Mouse (Mus musculus) hindbrain, postnatal 0 days (tissue): Measurements from ENCODE around the gene Fgfr2. TPM values are rescaled to one million over a fixed set of nuclear protein-coding genes. Genes with fewer than 3 reads are reported as not detected.

Experiments
- ATAC-seq: fragments of 200-750 bp; cut with Nextera tagmentation; 2 replicates; pipeline ENCODE4 v1.8.0; 2017; ENCODE audit warnings: mild to moderate bottlenecking, moderate TSS enrichment, moderate library complexity
- DNase-seq: peaks from one replicate; pipeline ENCODE4 v3.0.0-alpha.2; 2015; ENCODE audit warnings: low spot score
- H3K27ac ChIP-seq: fragments of 300-500 bp; sonication (generic); 2 replicates; pipeline ENCODE4 v1.5.1; 2014; ENCODE audit warnings: mild to moderate bottlenecking
- H3K27me3 ChIP-seq: fragments of 300-500 bp; sonication (generic); 2 replicates; pipeline ENCODE4 v1.6.1; 2014; ENCODE audit warnings: low read length, mixed read lengths; ENCODE audit not compliant: insufficient read depth
- H3K36me3 ChIP-seq: fragments of 300-500 bp; sonication (generic); 2 replicates; pipeline ENCODE4 v1.6.1; 2014; ENCODE audit warnings: low read length, mixed read lengths; ENCODE audit not compliant: insufficient read depth
- H3K4me1 ChIP-seq: fragments of 300-500 bp; sonication (generic); 2 replicates; pipeline ENCODE4 v1.6.1; 2014; ENCODE audit warnings: antibody characterized with exemption, low read length, mixed read lengths; ENCODE audit not compliant: insufficient read depth
- H3K4me2 ChIP-seq: fragments of 300-500 bp; sonication (generic); 2 replicates; pipeline ENCODE4 v1.6.1; 2014; ENCODE audit warnings: low read depth, mild to moderate bottlenecking, low read length, moderate library complexity, mixed read lengths
- H3K4me3 ChIP-seq: fragments of 300-500 bp; sonication (generic); 2 replicates; pipeline ENCODE4 v1.5.1; 2014; ENCODE audit warnings: low read length
- H3K9ac ChIP-seq: fragments of 300-500 bp; sonication (generic); replicated peaks from 2 replicates; pipeline ENCODE4 v1.6.1; 2014; ENCODE audit warnings: mild to moderate bottlenecking, low read length, moderate library complexity, mixed read lengths
- H3K9me3 ChIP-seq: fragments of 300-500 bp; sonication (generic); 2 replicates; pipeline ENCODE4 v1.6.1; 2016; ENCODE audit warnings: low read length, mixed read lengths
- CTCF ChIP-seq: IDR thresholded peaks from 2 replicates; pipeline ENCODE4 v1.5.1; 2016; ENCODE audit warnings: antibody characterized with exemption, control low read depth, low read depth
- WGBS: fragments of 180-500 bp; shearing (Covaris S2); extraction: QIAGEN DNeasy Blood & Tissue Kit; methylation state at CpG from one replicate; pipeline ENCODE4 v1.1.7; 2014; 5-methylcytosine and 5-hydroxymethylcytosine counted together
- polyA plus RNA-seq: library from polyadenylated mRNA; unstranded; fragments of >200 nt; fragmentation: Nextera tagmentation; extraction: Ambion mirVana; gene quantifications from 2 replicates; pipeline ENCODE4 v1.2.1, GENCODE M21; 2015
- total RNA-seq: library from RNA; depleted of rRNA; stranded (reverse); fragments of >200 nt; gene quantifications from 2 replicates; pipeline ENCODE4 v1.2.3, GENCODE M21; 2014

The Fgfr2 gene
- total and polyA plus RNA-seq, 2 experiments from 2014 or later = 17.3 to 49.0 TPM

DNA sequence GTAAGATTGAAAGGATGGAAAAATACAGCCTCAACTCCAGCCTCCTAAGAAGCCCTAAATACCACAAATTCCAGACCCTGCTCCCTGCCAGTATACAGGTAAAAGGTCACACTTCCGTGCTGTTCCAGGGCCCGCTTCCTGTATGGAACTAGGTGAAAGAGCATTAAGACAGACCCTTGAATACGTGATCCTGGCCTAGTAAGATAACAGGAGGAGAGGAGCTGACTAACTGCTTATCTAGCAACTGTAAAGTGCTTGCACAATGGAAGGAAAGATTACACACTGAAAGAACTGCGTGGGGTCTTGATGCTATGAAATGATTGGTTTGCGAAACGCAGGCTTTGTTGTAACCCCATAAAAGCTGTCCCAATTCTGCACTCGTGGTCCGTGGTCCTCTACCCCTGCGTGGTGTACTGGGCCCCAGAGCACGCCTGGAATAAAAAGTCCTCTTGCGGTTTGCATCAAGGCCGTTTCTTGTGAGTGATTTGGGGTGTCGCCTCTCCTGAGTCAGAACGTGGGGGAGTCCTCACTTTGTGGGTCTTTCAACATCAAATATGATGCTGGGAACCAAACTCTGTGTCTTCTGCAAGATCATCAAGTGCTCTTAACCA is 2602.2 kb downstream of the Fgfr2 start:
- no peak for DNase-seq
- Histone ChIP-seq H3K36me3 (no peaks in the 10 kb centered on the region), H3K27ac (0 out of 2 replicates have a peak overlapping the region, but pooled peaks have one; percentile 98), H3K4me2 (no peak overlapping the region), H3K9ac (no peak overlapping the region), H3K9me3 (no peaks in the 10 kb centered on the region), H3K27me3 (no peaks in the 10 kb centered on the region), H3K4me3 (no peak overlapping the region), H3K4me1 (peaks cover 9% of the 10 kb centered on the region; the same call in 1 of the 2 replicates)
- no peak for TF ChIP-seq CTCF
- ATAC-seq = no peak
- WGBS = 92% methylated on average over 14 of the region's 14 CpGs

DNA sequence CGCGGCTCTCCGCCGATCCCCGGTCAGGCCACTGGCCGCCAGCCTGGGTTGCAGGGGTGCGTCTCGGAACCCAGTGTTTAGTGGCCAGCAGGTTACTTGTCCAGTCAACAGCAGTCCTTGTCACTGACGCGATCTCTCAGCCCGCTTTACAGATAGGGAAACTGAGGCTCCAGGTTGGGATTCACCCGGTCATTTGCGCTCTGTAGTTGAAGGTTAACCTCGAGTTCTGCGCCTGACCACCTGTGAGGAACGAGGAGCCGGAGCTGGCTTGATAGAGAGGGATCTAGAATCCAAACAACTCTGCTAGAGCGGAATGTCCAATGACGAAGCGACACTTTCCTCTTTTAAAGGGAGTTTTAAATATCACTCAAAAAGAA is 2603.1 kb downstream of the Fgfr2 start, which contains the start of gene Ate1:
Gene Ate1 (minus strand): TSS at position 321 of the 377 bp plus-strand sequence.
- 19% methylated on average over 20 of the region's 20 CpGs for WGBS
- Histone ChIP-seq H3K36me3 (no peaks in the 10 kb centered on the region), H3K27me3 (no peaks in the 10 kb centered on the region), H3K4me2 (peak within 1 kb of the TSS; percentile 72), H3K27ac (peak within 1 kb of the TSS; percentile 98), H3K4me1 (peaks cover 9% of the 10 kb centered on the region; the same call in 1 of the 2 replicates), H3K9ac (peak within 1 kb of the TSS; percentile 90), H3K4me3 (peak within 1 kb of the TSS; percentile 83), H3K9me3 (no peaks in the 10 kb centered on the region)
- DNase-seq (no peak), ATAC-seq (no peak)
- no peak for TF ChIP-seq CTCF

DNA sequence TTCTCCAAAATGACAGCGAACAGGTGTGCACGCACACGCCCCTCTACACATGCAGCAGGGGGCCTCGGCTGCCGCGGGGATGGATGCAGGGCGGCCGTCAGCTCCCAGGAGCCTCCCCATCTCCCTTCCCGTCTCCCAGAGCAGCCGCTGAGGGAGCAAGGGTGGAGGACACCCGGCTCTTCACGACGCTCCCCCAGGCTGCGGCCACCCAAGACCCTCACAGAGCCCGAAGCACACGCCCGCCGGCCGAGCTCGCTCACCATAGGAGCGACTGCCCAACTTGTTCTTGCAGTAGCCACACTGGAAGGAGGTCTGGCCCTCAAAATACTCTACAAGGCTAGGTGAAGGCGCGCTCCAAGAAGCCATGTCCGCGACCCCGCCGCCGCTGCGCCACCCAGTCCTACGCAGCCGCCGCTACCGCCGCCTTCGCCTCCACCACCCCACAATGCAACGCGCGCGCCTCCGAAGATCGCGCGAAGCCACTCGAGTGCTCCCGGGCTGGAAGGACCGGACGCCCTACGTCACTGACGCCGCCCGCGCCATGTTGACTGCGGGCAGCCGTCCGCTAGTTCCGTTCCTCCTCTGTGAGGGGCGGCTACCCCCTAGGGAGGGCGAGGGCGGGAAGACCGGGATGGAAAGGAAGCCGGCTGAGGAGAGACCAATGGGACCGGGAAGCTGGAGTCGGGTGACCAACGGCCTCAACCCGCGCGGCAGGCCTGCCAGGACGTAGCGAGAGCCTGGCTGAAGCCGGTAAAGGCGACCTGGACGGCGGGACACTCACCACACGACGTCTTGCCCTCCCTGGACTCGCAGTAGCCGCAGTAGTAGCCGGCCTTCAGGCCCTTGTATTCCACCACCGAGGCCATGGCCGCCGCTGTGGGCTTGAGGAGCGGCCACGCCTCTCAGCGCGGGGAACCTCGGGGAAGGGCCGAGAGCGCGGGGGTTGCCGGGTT is 2603.8 kb downstream of the Fgfr2 start:
- H3K27ac ChIP-seq = peak overlapping the region; percentile 98
- TF ChIP-seq CTCF = peak; percentile 7; the same call in 1 of the 2 replicates
- DNase-seq (peak; percentile 100), ATAC-seq (peak; percentile 99)
- H3K4me1 ChIP-seq = peaks cover 9% of the 10 kb centered on the region; the same call in 1 of the 2 replicates
- peak overlapping the region; percentile 90 for H3K9ac ChIP-seq
- H3K4me3 ChIP-seq = peak overlapping the region; percentile 83
- H3K36me3 ChIP-seq = no peaks in the 10 kb centered on the region
- WGBS = under 1% methylated on average over 90 of the region's 90 CpGs
- peak overlapping the region; percentile 72 for H3K4me2 ChIP-seq
- no peaks in the 10 kb centered on the region for H3K27me3 ChIP-seq
- H3K9me3 ChIP-seq = no peaks in the 10 kb centered on the region

DNA sequence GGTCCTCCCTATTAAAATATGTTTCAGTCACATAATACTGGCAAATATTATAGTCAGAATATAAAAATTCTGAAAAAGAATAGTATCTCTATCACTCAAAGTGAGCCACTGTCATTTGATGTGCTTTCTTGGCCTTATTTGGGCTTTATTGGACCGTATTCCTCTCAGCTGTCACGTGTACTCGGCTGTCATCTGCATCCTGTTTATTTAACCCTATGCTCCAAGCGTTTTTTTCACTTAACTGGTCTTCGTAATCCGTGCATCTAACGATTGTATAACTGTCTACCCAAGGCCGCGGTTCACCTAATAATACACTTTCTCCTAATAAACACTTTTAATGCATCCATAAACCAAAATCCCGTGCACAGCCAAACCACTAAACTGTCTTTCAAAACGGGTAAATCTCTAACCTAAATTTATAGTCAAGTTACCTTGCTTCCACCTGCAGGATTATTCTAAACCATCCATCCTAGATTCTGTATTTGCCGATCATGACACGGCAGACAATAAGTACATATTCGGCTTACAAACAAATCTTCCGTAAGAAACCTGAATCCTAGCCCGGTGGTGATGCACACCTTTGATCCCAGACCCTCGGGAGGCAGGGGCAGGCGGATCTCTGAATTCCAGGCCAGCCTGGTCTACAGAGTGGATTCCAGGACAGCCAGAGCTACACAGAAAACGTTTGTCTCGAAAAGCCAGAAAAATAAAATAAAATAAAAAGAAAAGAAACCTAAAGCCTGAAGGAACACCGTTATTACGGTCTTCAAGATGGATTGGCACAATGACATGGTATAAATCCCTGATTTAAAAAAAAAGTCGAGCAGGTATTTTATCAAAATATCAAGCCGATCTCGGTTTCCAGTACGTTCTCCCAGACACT is 2604.7 kb downstream of the Fgfr2 start:
- H3K4me1 ChIP-seq = peaks cover 9% of the 10 kb centered on the region; the same call in 1 of the 2 replicates
- H3K36me3 ChIP-seq = no peaks in the 10 kb centered on the region
- H3K9me3 ChIP-seq = no peaks in the 10 kb centered on the region
- peak overlapping the region; percentile 98 for H3K27ac ChIP-seq
- WGBS = 37% methylated on average over 26 of the region's 26 CpGs
- no peaks in the 10 kb centered on the region for H3K27me3 ChIP-seq
- DNase-seq (peak; percentile 23), ATAC-seq (no peak)
- peak overlapping the region; percentile 90 for H3K9ac ChIP-seq
- peak overlapping the region; percentile 83 for H3K4me3 ChIP-seq
- H3K4me2 ChIP-seq = peak overlapping the region; percentile 72
- no peak for TF ChIP-seq CTCF

DNA sequence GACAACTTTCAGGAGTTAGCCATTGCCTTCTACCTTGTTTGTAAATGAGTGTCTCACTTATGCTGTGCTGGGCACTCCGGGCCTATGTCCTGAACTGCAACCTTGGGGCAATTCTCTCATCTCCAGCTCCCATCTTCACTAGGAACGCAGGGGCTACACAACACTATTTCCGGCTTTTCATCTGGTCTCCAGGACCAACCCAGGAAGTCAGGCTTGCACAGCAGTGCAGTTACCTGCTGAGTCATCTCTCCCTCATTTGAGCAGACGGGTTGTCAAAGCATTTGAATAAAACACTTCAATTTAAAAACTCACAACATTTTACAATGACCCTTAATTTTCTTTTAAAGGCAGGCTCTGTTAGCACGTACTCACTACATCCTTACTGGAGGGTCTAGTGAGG is 2612.9 kb downstream of the Fgfr2 start:
- Histone ChIP-seq H3K9me3 (no peaks in the 10 kb centered on the region), H3K4me3 (no peak overlapping the region), H3K4me2 (no peak overlapping the region), H3K27ac (no peak overlapping the region), H3K27me3 (no peaks in the 10 kb centered on the region), H3K4me1 (no peaks in the 10 kb centered on the region), H3K36me3 (peaks cover 23% of the 10 kb centered on the region), H3K9ac (no peak overlapping the region)
- WGBS = 92% methylated on average over 5 of the region's 5 CpGs
- no peak for TF ChIP-seq CTCF
- ATAC-seq (no peak), DNase-seq (no peak)

DNA sequence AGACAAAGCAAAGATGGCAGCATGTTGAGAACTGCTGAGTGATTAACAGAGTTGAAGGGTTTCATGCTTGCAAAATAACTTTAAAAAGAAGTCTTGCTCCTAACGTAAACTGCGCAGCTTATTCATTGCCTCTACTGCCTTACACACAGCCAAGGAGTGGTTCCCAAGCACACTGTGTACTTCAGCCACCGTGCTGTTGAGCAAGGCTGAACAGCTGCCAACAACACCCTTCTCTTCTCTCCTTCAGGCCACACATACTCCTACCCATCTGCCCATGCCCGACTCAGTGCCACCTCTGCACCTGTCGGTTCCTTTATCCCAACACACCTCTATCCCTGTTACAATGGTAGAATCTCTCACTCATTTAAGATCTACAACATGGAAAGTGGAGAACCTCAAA is 2620.1 kb downstream of the Fgfr2 start:
- no peak for TF ChIP-seq CTCF
- Histone ChIP-seq H3K4me2 (no peak overlapping the region), H3K27me3 (no peaks in the 10 kb centered on the region), H3K4me3 (no peak overlapping the region), H3K27ac (no peak overlapping the region), H3K9me3 (no peaks in the 10 kb centered on the region), H3K36me3 (peaks cover 36% of the 10 kb centered on the region), H3K9ac (no peak overlapping the region), H3K4me1 (no peaks in the 10 kb centered on the region)
- 97% methylated on average over 5 of the region's 5 CpGs for WGBS
- ATAC-seq = no peak
- no peak for DNase-seq
